Mouse (Mus musculus) liver, adult 2 months (tissue): ENCODE data around the gene Mup11. TPM values are rescaled to one million over a fixed set of nuclear protein-coding genes. Genes with fewer than 3 reads are reported as not detected.
"Not testable (repeated sequence)": the region's sequence is repeated elsewhere in the genome, so short reads cannot be mapped to it uniquely, and the experiment has no call there.

Experiments used
- DNase-seq: peaks from one replicate; pipeline ENCODE4 v3.0.0-alpha.2; 2011; ENCODE audit warnings: low read depth, low spot score; ENCODE audit errors: extremely low read depth
- H3K27ac ChIP-seq: fragments of 200-500 bp; replicated peaks from 2 replicates; pipeline ENCODE4 v1.5.1; 2012; ENCODE audit warnings: low read depth, mild to moderate bottlenecking, control low read depth, inconsistent platforms, low read length; ENCODE audit not compliant: insufficient read depth
- H3K27me3 ChIP-seq: fragments of 200-500 bp; 2 replicates; pipeline ENCODE4 v1.6.1; 2012; ENCODE audit warnings: mild to moderate bottlenecking, moderate library complexity, low read length, inconsistent platforms; ENCODE audit not compliant: control insufficient read depth, insufficient read depth
- H3K36me3 ChIP-seq: fragments of 200-500 bp; 2 replicates; pipeline ENCODE4 v1.6.1; 2012; ENCODE audit warnings: low read length, inconsistent platforms; ENCODE audit not compliant: control insufficient read depth, insufficient read depth
- H3K4me1 ChIP-seq: fragments of 200-500 bp; 2 replicates; pipeline ENCODE4 v1.6.1; 2011; ENCODE audit warnings: low read length; ENCODE audit not compliant: control insufficient read depth, insufficient read depth
- H3K4me3 ChIP-seq: fragments of 200-500 bp; 2 replicates; pipeline ENCODE4 v1.5.1; 2011; ENCODE audit warnings: low read depth, mild to moderate bottlenecking, control low read depth, low read length, moderate library complexity; ENCODE audit not compliant: insufficient read depth
- H3K79me2 ChIP-seq: fragments of 200-500 bp; 2 replicates; pipeline ENCODE4 v1.6.1; 2012; ENCODE audit warnings: inconsistent platforms, mild to moderate bottlenecking, low read length, moderate library complexity; ENCODE audit not compliant: control insufficient read depth, insufficient read depth
- H3K9ac ChIP-seq: fragments of 200-500 bp; 2 replicates; pipeline ENCODE4 v1.6.1; 2012; ENCODE audit warnings: low read depth, mild to moderate bottlenecking, control low read depth, inconsistent platforms, low read length
- WGBS: fragments of 180-500 bp; shearing (Covaris S2); methylation state at CpG from one replicate; pipeline ENCODE4 v1.1.7; 2018; 5-methylcytosine and 5-hydroxymethylcytosine counted together
- polyA plus RNA-seq: library from polyadenylated mRNA; depleted of rRNA; stranded (reverse); fragments of >200 nt; gene quantifications from 2 replicates; pipeline ENCODE4 v1.2.3, GENCODE M21; 2012; rRNA removed
- total RNA-seq: library from RNA; depleted of rRNA; stranded (reverse); fragments of >200 nt; gene quantifications from 2 replicates; pipeline ENCODE4 v1.2.3, GENCODE M21; 2014; rRNA removed

Mup11 gene
- total RNA-seq (111 and 302 TPM in 2 replicates), polyA plus RNA-seq (16.4 and 99.2 TPM in 2 replicates)

DNA sequence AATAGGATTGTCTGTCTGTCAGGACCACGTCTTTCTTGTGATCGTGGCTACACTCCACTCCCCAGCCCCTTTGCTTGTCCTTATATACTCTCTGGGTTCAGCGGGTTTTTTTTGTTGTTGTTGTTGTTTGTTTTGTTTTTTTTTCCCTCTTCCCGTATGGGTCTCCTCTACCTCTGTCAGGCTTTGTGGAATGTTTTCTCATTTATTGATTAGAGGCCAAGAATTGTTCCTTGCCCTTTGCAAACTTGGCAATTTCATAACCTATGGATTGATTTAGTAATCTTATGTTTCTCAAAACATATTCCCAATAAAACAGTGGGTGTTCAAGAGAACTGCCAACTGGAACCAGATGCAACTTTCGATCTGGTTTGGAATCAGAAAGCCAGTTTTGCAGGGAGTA, at the start of gene Mup11:
Mup11 (minus strand) TSS at position 101 of the 400 bp plus-strand sequence.
- H3K9ac ChIP-seq, H3K36me3 ChIP-seq, DNase-seq, H3K27ac ChIP-seq, H3K4me3 ChIP-seq, H3K4me1 ChIP-seq, H3K79me2 ChIP-seq, H3K27me3 ChIP-seq: not testable (repeated sequence)
- 22% methylated on average over 4 of the region's 5 CpGs for WGBS

Other genes with a start within 250 kb of the Mup11 start
- gene Mup9, start 240.5 kb downstream of the Mup11 start, total RNA-seq, result 0.27 and 16.0 TPM in 2 replicates
- gene Mup9, start 240.5 kb downstream of the Mup11 start, polyA plus RNA-seq, result 2.1 and 41.8 TPM in 2 replicates
- gene Mup1, start 160.5 kb downstream of the Mup11 start, total RNA-seq, result 1.0 and 2.9 TPM in 2 replicates
- 1.8 and 54.2 TPM in 2 replicates for gene Mup1, start 160.5 kb downstream of the Mup11 start, polyA plus RNA-seq
- gene Mup10, start 80.2 kb downstream of the Mup11 start, total RNA-seq, result 15.4 and 53.2 TPM in 2 replicates
- gene Mup10, start 80.2 kb downstream of the Mup11 start, polyA plus RNA-seq, result 9.1 and 16.5 TPM in 2 replicates
- gene Mup12, start 78.9 kb upstream of the Mup11 start, total RNA-seq, result 0.81 and 6.0 TPM in 2 replicates
- 0.92 and 1.1 TPM in 2 replicates for gene Mup12, start 78.9 kb upstream of the Mup11 start, polyA plus RNA-seq
- gene Mup22, start 159.1 kb upstream of the Mup11 start, total RNA-seq, result 1,000 and 4,608 TPM in 2 replicates
- gene Mup22, start 159.1 kb upstream of the Mup11 start, polyA plus RNA-seq, result 355 and 465 TPM in 2 replicates